Mouse (Mus musculus) liver, postnatal 0 days (tissue): Measurements from ENCODE around the gene Brca2.

ENCODE experiments used
- CTCF ChIP-seq: sonication (generic); IDR thresholded peaks from 2 replicates; pipeline ENCODE4 v1.5.1; 2016; ENCODE audit warnings: antibody characterized with exemption, low read depth
- EP300 ChIP-seq: IDR thresholded peaks from 2 replicates; pipeline ENCODE4 v1.6.1; 2016; ENCODE audit warnings: antibody characterized with exemption, low read depth, mild to moderate bottlenecking

DNA sequence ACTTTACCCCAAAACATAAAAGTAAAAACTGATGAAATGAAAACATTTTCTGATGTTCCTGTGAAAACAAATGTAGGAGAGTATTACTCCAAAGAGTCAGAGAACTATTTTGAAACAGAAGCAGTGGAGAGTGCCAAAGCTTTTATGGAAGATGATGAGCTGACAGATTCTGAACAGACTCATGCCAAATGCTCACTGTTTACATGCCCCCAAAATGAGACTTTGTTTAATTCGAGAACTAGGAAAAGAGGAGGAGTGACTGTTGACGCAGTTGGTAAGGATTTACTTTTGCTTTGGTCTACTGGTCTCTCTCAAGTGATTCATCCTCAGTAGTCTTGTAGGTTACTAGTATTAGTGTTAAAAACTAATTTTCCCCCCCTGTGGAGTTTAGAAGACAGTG lies 20.8 kb downstream of the Brca2 start:
- TF ChIP-seq CTCF (no peak), EP300 (no peak)
